Mouse (Mus musculus) kidney, adult 2 months (tissue): ENCODE data around the gene Ppara.

Source experiments
- CTCF ChIP-seq: fragments of 200-500 bp; conservative IDR thresholded peaks from 2 replicates; pipeline ENCODE4 v1.5.1; 2011; ENCODE audit warnings: low read depth, mild to moderate bottlenecking, control low read depth, low read length, moderate library complexity, mixed read lengths; ENCODE audit not compliant: insufficient read depth, insufficient read length
- POLR2A ChIP-seq: fragments of 200-500 bp; IDR thresholded peaks from one replicate; pipeline ENCODE4 v1.6.1; 2011; ENCODE audit warnings: low read depth, low read length, control low read depth

DNA sequence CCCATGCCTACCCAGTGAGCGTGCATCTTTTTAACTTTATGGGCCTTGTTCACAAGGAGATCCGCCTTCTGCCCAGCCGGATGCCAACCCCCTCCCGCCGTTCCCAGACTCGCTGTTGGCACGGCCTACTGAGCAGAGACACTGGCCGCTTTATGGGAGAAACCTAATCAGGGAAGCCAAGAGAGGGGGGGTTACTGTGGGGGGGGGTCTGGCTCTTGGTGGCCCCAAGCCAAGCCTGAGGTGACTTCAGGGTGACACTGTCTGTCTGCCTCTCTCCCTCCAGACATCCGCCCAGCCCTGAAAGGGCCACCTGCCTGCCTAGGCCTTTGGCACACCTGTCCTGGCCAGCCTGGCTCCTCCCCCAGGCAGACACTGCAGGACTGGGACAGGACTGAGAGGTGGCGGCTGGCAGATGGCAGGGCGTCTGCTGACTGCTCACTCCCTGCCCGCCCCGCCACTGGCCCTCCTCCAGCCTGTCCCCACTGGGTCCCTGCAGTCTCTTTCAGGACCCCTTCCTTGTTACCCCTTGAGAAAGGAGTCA, 32.3 kb upstream of the Ppara start:
- TF ChIP-seq CTCF (no peak), POLR2A (no peak)
